Mouse (Mus musculus) retina, postnatal 7 days (tissue): Measurements from ENCODE around the gene Rgp1.
"Not testable (repeated sequence)": the region's sequence is repeated elsewhere in the genome, so short reads cannot be mapped to it uniquely, and the experiment has no call there.

Experiments
- DNase-seq: peaks from one replicate; pipeline ENCODE4 v3.0.0-alpha.2; 2012; ENCODE audit warnings: low read depth, low spot score

Rgp1 gene

DNA sequence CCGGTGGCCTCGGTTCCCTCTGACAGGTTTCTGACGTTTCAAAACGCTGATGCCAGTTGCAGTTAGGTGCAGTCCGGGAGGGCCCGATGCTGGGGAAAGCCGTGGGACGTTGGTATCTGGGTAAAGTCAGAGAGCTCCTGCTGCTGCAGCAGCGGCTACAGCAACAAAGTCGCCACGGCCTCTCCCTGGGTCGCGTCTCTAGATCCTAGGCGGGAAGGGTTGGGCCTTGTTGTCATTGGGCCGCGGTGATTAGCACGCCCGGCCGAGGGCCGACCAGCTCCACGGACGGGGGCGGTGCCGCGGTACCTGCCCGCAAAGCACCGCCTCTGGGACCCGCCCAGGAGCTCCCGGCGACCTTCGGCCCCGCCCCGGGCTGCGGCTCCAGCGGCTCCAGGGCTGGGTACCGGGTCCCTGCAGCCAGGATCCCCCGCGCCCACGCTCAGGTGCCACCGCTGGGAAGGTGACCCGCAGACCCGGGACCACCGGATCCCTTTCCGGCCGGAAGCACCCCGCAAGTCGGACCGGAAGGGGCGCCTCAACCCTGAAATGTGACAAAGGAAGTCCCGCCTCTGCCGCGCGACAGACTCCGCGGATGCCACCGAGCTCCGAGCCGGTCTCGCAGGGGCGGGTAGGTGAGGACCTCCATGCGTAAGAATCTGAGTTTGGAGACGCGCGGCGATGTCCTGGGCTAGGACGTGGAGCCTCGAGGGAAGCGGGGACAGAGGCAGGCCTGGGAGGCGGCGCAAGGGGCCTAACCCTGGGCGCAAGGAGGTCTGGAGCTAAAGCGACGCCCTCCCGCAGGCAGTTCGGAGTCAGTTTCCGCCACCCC, at the start of gene Rgp1, which contains the start of gene Gba2:
Gene Rgp1, plus strand, starts transcription at position 340 of the 829 bp plus-strand sequence.
Gene Gba2, minus strand, starts transcription at position 498 of the 829 bp plus-strand sequence.
- peak; percentile 75 for DNase-seq

DNA sequence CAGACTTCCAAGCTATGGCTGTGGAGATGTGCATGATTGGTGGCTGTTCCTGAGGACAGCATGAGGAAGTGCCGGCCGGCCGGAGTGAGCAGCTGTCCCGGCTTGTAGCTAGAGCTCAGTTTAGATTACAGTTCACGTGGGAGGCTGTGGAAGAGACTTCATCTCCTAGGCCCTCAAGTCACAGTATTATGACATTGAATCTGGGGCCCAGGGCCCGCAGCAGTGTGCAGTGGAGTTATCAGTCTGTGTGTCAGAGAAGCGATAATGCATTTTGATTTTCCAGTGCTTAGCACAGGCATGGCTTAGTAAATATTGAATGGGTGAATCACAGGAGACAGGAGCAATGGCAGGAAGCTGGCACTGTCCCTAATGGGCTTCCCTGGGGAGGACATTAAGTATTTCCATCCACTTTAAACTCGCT, 48.4 kb upstream of the Rgp1 start:
- no peak for DNase-seq

DNA sequence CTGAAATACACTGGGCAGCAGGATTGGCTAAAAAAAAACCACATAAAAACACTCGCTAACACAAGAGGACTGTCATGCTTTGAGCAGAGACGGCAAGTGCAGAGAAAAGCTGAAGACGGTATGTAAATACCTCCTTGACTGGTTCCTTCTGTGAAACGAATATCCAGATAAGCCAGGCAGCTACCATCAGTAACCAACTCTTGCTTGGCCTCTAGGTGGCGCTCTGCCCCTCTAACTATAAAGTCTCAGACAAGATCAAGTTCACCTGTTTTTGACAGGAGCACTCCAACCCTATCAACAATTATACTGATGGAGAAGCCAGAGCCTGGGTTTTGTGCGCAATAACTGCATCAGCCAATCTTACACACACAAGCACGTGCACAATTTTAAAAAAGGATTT, 47.9 kb upstream of the Rgp1 start:
- peak; percentile 54 for DNase-seq

DNA sequence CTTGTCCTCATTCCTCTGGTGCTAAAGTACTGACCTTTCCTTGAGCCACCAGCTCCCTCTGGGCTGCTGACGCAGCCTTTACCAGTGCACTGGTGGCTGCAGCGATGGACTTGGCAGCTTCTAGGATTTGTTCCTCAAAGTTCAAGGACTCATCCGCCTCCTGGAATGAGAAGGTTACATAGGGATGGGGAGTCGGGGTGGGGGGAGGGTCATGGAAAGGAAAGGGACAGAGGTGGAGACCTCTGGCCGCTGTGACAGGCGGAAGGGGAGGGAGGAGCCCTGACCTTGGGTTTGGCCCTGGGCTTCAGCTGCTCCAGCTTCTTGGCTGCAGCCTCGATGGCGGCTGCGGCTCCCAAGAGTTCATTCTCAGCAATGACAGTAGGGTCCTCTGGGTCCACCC, 45.2 kb upstream of the Rgp1 start:
- no peak for DNase-seq

DNA sequence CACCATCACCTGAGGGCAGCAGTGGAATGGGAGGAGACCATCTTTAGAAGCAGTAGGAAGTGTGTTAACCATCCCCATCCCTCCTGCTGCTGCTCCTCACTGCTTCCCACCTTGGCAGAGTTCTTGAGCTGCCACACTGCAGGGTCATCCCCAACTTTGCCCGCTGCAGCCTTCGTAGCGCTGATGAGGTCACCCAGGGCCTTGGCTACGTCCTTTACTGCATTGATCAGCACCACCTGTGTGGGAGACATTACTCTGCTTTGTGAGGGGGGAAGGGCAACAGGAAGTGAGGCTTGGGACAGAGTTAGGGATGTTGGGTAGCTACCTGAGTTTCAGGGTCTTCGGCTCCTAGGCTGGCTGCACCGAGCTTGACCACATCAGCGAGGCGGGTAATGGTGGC, 42.9 kb upstream of the Rgp1 start:
- no peak for DNase-seq

DNA sequence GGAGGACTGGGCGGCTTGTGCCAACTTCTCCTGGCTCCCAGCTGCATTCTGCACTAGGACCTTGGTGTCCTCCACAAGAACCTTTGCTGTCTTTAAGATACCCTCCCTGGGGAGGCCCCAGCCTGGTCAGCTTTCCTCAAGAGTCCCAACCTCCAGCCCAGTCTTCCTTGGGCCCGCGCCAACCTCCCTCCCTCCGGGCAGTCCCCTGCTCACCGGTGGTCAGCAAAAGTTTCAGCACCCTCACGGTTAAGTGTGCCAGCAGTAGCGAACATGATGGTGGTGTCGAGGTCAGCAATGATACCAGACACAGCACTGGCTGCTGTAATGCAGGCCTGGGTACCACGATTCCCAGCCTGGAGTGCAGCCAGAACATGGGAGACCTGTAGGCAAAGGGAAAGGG, 42.5 kb upstream of the Rgp1 start:
- no peak for DNase-seq

DNA sequence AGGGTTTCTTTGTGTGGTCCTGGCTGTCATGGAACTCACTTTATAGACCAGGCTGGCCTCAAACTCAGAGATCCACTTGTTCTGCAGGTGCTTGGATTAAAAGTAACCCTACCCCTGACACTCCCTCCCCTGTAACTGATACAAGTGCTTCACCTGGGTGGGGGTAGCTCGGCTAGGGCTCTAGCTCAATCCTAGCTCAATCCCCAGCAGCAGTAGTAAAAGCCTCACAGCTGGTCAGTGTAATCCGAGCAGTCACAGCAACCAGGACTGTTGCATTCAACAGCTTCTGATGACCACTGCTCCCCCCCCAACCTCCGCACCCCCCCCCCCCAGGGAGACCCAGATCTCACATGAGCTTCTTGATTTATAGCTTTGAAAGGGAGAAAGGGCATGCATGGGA, 36.5 kb upstream of the Rgp1 start:
- DNase-seq = no peak

DNA sequence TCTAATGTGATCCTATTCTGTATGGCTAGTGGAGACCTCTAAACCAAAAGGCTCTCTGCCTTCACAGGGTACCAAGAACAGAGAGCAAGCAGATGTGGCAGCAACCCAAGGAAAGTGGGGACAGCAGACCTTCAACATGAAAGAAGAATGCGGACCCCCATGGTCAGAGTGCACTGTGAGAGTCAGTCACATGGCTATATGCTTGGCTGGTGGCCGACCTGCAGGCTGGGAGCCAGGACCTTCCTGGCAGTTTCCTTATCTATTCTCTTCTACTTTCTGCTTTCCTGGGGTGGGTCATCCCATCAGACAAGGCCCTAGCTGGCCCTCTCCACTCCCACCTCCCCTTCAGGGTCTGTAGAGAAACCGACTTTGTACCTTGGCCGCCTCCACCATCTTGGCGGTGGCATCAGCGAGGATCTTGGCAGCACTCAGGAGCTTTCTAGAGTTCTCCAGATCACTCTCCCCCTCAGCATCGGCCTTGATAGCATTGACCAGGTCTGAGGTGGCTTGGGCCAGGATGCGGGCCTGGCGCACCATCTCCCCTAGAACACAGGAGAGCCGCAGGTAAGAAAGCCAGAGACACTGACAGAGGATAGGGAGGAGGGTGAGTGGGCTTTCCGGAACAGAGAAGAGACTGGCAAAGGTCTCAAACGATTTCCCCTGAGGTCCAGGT, 32.0 kb upstream of the Rgp1 start:
- no peak for DNase-seq

DNA sequence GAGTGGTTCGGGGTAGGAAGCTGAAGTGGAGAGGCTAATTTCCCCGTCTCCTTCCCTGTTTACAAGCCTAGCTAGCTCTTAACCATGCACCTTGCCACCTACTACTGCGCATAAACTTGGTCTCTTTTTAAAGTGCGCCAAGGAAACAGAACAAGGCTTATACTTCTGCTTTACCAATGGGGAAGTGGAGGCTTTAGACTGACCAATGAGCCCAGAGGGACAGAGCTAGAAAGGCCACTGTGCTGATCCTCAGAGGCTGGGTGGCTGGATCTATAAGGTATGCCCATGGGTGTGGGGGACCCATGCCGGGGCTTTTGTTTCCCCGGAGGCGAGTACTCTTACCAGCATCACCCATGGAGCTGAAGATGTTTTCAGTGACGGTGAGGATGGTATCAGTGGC, 31.4 kb upstream of the Rgp1 start:
- no peak for DNase-seq

DNA sequence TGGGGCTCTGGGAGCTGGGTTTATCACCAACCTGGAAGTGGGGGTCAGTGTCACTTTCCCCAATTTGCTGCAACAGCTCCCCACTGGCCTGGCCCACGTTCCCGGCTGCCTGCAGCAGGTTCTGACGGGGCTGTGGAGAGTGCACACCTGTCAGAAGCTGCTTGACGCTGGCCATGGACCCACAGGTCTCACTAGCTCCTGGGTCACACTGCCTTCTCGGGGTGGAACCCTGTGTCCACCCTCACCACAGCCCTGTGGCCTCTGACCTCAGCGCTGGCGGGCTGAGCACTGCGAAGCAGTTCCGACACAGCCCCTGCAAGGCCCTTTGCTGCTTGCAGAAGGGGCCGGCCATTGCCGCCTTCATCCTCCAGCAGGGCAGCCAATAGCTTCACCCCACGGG, 29.5 kb upstream of the Rgp1 start:
- DNase-seq = no peak

DNA sequence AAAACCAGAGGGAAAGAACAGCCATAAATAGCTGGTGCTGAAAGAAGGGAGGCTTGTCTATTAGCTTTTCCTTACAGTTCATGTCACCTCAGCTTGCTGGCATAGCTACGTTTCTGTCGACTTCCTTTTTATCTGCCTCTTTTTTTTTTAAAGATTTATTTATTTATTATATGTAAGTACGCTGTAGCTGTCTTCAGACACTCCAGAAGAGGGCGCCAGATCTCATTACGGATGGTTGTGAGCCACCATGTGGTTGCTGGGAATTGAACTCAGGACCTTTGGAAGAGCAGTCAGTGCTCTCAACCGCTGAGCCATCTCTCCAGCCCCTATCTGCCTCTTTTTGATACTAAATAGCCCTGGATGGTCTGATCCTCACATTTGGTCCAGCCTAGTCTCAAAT, 26.7 kb upstream of the Rgp1 start:
- DNase-seq = not testable (repeated sequence)

DNA sequence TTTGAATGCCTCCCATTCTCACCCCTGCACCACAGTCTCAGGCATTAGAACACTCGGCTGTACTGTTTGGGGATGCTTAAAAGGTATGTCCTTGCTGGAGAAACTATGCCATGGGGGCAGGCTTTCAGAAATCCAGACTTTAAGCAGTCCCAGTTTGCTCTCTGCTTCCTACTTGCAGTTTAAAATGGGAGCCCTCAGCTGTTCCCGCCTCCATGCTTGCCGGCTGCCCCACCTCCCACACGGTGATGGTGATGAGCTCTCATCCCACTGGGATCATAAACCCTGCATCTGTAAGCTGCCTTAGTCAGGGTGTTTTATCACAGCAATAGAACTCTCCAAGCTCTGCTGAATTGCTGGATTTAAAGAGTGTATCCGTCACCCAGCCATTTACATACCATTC, 26.1 kb upstream of the Rgp1 start:
- DNase-seq = no peak

DNA sequence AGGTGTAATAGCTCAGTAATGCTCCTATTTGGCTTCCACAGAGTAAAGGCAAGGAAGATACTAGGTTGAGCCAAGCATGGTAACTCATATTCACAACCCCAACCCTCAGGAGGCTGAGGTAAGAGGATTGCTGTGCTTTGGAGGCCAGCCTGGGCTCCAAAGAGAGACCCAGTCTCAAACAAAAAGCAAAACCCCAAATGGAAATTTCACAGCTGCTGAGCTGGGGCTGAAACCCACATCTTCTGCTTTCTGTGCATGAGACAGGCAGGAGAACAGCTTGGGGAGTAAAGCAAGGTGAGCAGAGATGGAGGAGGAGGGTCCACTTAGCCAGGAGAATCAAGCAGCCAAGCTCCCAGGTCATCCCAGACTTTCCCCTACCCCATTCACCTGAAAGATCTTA, 24.6 kb upstream of the Rgp1 start:
- DNase-seq = no peak

DNA sequence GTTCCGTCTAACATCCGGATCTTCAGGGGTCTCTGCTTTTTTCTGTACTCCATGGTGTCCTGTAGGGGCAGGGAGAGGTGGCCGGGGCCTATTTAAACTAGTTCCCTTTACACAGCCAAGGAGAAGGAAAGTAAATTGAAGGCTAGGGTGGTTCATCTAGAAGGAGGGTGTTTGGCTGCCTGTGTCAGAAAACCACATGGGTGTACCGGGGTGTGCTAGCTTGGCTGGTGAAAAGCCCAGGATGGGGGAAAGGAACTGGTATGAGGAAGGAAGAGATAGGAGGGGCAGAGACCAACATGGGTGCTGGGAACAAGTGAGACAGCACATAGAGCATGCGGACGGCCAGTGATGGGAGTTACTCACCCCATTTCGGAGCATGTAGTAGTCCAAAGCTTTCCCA, 22.6 kb upstream of the Rgp1 start:
- DNase-seq = no peak

DNA sequence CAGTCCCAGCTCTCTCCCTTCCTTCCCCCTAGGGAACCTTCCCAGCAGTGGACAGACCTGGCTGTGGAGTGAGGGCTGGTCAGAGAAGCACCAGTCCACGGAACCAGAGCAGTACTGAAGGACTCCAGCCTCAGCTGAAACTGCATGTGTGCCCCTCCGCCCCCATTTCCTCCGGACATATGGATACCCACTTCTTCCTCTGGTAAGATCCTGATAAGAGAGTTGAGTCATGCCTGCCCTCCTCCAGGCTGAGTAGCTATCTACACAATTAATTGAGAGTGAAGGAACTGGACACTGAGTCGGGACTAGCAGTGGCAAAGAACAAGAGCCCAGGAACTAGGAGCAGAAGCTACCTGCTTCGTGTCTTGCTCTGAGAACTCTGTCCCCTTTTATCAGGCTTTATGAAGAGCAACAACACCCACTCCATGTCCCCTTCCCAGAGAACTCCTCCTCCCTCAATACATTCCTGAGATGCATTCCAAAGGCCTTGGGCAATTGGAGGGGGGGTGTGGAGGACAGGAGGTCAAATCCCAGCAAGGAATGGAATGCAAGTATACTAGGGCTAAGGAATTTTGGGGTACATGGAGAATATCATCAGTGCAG, 20.4 kb upstream of the Rgp1 start:
- DNase-seq = no peak

DNA sequence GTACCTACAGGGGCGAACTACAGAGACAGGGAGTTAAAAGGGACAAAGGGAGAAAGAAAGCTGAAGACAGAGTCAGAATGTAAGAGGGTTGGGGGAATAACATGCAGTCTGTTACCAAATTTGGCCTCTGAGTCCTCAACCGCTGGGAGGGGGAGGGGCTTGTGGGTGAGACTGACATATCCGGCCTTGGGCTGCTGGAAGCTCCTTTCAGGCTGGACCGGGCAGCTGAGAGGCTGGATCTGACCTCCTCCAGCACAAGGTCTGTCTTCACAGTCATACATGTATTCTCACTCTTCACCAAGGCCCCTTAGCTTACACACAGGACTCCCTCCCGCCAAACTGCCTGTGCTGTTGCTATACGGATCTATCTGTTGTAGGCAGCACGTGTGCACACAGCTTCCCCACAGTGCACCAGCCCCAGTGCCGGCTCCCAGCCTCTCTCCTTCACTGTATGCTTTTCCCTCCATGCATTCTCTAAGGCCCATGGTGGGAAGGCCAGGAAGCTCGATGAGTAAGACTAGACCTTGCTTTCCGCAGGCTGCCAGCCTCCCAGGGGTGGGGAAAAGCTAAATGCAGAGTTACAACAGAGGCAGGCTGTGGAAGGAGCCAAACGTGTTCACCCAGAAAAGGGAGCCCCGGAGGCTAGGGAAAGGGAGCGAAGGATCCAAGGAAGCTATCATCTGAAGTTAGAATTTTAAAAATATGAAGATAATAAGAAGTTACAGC, 19.7 kb upstream of the Rgp1 start:
- DNase-seq = no peak

DNA sequence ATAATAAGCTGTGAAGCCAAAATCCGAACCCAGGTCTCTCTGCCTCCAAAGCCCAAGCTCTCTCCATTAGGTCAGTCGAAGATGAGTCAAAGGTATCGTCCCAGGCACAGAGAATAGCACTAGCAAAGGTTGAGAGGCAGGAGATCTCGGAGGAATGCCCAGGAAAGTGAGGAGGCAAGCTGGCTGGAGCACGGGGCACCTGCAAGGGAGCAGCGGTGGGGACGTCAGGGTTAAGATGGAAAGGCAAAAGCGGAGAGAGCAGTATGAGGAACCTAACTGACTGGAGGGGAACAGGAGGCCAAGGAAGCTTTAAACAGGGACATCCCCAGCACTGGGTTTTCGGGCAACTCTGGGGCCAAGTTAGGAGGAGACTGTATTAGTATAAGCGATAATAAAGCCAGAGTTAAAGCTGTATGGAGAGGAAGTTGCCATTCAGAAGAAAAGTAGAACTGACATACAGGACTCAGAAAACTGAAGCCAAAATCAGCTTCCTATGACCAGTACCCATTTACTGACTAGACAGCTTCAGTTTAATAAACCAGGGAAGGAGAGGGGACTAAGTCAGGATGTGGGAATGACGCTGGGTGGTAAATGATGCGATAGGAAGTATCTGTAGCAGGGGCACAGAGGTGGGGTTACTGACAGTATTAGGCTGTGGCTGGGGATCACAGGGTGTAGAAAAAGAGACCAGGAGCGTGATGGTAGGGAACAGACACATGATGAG, 18.8 kb upstream of the Rgp1 start:
- no peak for DNase-seq

DNA sequence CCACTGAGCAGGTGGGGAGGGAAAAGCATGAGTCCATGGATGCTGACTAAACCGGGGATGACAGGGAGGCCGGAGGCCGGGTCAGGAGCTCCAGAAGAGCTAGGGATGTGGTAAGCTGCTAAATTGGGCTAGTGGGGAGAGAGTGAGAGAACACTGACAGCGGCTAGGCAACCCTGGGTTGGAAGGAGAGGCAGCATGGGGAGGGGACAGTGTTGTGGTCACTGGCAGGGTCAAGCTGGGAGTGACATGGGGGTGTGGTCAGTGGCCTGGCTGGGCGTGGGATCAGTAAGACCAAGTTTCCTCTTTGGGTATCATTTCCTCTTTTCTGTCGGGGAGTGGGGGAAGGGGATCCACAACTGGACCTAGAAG, 18.3 kb upstream of the Rgp1 start:
- DNase-seq = no peak

DNA sequence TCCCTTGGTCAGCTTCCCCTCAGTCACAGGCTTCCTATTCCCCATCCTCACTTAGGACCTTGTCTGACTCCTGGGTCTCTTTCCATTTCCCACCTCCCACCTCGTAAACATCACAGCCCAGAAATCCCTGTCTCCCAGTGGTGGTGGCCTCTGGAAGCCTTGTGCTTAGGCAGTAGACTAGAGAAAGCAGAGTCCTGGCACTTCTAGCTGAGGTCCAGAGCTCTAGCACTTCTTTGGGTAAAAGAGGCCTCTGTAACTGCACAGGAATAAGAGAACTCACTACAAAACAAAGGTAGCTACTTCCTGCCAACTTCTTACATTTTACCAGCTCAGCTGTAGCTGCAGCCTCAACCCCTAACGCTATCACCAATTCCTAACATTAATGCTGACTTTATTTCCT, 17.5 kb upstream of the Rgp1 start:
- no peak for DNase-seq

DNA sequence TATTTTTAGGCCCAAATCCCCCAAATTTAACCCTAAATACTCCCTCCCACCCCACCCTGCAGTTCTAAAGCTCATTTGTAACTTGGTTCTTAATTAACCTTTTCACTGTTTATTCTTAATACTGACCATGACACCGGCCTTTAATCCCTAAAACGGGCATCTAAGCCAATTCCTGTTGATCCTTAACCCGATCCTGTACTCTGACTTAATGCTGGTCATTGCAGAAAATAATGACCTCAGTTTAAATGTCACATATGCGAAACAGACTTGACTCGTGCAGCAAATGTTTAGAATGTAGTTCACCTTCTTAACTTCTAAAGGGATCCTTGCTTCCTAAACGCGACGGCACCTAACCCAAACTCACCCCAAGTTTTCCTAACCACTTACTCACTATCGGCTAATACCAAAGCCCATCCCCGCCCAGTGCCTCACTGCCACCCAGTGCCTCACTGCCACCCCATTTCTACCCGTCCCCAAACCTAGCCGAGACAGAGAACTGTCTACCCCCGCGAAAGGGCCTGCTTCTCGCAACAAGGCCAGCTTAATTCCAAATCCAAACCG, 17.0 kb upstream of the Rgp1 start:
- DNase-seq = no peak
